Mouse (Mus musculus) kidney, adult 10 weeks (tissue): ENCODE results near the gene Rpl18a. TPM values are rescaled to one million over a fixed set of nuclear protein-coding genes. Genes with fewer than 3 reads are reported as not detected.

Experiments used
- polyA plus RNA-seq: library from polyadenylated mRNA; stranded (reverse); fragments of 350-450 nt; fragmentation: Illumina TruSeq; extraction: RNeasy Lipid Tissue Mini Kit (QIAGEN cat#74804); gene quantifications from one replicate; pipeline ENCODE4 v1.2.3, GENCODE M21; 2014; ENCODE audit warnings: low read depth, low replicate concordance

The Rpl18a gene
- polyA plus RNA-seq = 21.7 TPM

DNA sequence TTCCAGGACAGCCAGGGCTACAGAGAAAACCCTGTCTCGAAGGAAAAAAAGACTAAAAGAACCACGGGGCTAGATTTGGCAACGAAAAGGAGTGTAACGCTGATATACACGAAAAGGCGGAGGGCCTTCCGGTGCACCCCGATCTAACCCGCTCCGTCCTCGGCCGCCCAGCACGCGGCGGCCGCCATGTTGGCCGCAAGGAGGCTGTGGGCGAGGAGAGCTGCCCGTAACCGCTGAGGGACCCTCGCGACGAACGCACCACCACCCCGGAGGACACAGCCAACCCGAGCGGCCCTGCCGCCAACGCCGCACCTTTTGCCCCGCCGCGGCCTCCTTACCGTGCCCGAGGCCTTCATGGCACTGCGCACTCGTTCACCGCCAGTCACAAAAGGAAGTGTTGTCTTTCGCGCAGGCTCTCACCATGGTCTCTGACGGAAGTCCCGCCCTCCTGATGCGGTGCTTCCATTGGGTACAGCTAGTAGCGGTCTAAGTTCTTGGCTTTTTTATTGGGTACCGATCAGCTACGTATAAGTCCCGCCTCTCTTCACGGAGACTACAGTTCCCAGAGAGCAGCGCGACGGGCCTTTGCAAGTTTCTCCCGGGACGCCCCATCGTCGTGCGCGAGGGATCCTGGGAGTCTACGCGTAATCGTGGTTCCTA is at the start of gene Rpl18a:
TSS of gene Rpl18a (minus strand) at position 392 of the 660 bp plus-strand sequence.

DNA sequence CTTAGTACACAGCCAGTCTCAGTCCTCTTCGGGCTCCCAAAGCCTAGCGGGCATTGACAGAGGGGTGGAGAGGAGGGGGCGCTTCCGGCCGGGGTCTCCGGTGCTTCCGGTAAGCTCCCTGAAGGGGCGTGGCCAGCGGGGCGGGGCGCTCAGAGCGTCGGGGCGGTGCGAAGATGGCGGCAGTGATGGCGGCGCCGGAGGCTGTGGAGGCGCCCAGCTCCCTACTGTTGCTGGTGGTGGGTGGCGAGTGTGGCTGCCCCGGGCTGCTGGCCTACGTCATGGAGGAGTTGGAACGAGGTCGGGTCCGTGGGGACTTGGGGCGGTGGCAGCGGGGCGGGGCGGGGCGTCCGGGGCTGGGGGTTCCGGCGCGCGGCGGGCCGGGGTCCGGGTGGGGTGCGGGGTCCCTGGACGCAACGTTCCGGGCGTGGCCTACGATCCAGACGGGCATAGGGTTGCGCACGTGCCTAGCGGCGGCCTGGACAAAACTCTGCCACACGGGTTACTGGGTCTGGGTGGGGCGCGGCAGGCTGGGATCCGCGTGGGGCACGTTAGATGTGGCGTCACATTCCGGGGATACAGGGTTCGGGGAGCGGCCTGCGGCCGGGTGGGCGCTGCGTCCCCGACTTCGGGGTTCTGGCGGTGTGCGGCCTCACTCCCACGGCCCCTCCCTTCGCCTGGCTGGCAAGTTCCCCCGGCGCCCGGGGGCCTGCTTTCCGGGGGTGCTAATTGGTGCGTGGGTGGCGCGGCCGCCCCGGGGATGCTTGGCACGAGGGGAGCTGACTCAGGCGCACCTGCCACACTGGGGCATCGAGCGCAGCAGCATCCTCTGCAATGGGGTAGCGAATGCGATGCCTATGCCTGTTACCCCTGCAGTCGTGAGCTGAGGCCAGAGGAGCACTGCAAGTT is 8.9 kb upstream of the Rpl18a start, which contains the start of gene Map1s:
TSS of gene Map1s (plus strand) at position 102 of the 906 bp plus-strand sequence.

GRCm38 (mm10) chr8:70892022-70892895 is 5.0 kb downstream of the Rpl18a start, which contains the start of gene Slc5a5:
Gene Slc5a5, minus strand, starts transcription at chr8:70892757.

GRCm38 (mm10) chr8:70873364-70873985 is 23.7 kb downstream of the Rpl18a start, which contains the start of gene Ccdc124:
Gene Ccdc124, minus strand, starts transcription at chr8:70873935.

DNA sequence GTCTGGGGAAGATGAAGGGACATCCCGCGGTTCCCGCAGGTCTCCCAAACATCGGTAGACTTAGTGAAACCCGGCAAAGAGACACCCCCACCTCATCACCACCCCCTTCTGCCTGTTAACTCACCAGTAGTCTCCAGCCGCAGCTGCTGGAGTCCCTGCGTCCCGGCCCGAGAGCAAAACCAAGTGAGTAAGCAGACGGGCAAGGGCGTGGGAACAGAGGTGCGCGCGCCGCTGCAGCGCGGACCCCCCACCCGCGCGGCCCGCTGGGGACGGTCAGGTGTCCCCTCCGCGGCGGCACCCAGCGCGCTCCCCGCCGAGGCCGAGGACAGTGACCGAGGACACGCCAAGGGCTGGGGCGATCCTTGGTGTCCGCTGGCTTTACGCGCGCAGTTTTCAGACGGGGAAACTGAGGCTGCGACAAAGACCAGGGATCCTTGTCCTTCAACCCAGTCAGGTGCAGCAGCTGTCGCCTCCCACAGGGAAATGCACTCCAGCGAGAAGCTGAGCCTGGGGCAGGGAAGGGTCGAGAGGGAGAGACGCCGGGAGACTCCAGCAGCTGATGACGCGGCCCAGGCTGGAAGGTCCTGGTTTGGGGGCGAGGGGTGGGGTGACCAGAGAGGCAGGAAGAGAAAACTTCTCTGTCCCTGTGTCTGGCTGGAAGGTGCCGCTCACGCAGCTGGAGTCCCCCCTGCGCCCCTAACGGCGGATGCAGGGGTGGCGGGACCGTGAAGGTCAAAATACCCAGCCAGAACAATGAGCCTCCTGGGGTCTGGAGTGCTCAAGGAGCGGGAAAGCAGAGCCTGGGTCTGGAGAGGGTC is 34.2 kb downstream of the Rpl18a start, which contains the start of gene Kcnn1:
TSS of gene Kcnn1 (minus strand) at position 435 of the 818 bp plus-strand sequence.

Other genes with a start within 250 kb of the Rpl18a start
- 45.6 TPM for gene Pgpep1, start 237.0 kb downstream of the Rpl18a start, polyA plus RNA-seq
- gene Lsm4, start 224.2 kb downstream of the Rpl18a start, polyA plus RNA-seq = not detected
- gene Jund, start 198.5 kb downstream of the Rpl18a start, polyA plus RNA-seq = 16.3 TPM
- gene Iqcn, start 194.0 kb downstream of the Rpl18a start, polyA plus RNA-seq = not detected
- gene Gm3336, start 178.9 kb downstream of the Rpl18a start, polyA plus RNA-seq = not detected
- 1.3 TPM for gene Pde4c, start 173.7 kb downstream of the Rpl18a start, polyA plus RNA-seq
- 2.5 TPM for gene Rab3a, start 142.7 kb downstream of the Rpl18a start, polyA plus RNA-seq
- gene Mpv17l2, start 136.5 kb downstream of the Rpl18a start, polyA plus RNA-seq = 0.65 TPM
- 1.5 TPM for gene Pik3r2, start 120.7 kb downstream of the Rpl18a start, polyA plus RNA-seq
- 1.2 TPM for gene Mast3, start 92.4 kb downstream of the Rpl18a start, polyA plus RNA-seq
- gene Il12rb1, start 89.0 kb downstream of the Rpl18a start, polyA plus RNA-seq = not detected
- gene Arrdc2, start 57.7 kb downstream of the Rpl18a start, polyA plus RNA-seq = 0.73 TPM
- 1.1 TPM for gene Kcnn1, start 34.2 kb downstream of the Rpl18a start, polyA plus RNA-seq
- gene Ccdc124, start 23.5 kb downstream of the Rpl18a start, polyA plus RNA-seq = not detected
- gene Slc5a5, start 4.7 kb downstream of the Rpl18a start, polyA plus RNA-seq = not detected
- gene Map1s, start 8.5 kb upstream of the Rpl18a start, polyA plus RNA-seq = 0.65 TPM